Mouse (Mus musculus): ENCODE data around the gene Khdc1b. TPM values are rescaled to one million over a fixed set of nuclear protein-coding genes. Genes with fewer than 3 reads are reported as not detected.
"Not testable (repeated sequence)": the region's sequence is repeated elsewhere in the genome, so short reads cannot be mapped to it uniquely, and the experiment has no call there.

The Khdc1b gene
- 0.09 and 0.13 TPM in 2 replicates for polyA plus RNA-seq (2015; fragmentation: Nextera tagmentation; extraction: Ambion mirVana)

DNA sequence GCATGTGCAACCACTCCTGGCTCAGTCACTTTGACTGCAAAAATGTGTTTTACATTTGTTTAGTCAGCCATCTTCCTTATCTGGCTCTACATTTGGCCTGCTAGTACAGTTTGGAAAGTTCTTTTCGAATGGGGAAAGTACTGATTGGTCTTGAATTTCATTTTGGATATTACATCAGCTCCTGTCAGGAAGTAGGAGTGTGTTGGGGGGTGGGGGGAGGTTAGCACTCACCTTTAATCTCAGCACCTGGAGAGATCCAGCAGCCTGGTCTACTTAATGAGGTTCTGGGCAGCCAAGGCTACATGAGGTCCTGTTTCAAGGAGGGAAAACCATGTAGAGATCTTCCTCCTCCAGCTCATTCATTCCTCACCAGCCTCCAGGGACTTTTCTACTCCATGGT lies at the start of gene Khdc1b:
Khdc1b (plus strand) TSS at position 301 of the 400 bp plus-strand sequence.
- WGBS, result 83% methylated on average over 1 of the region's 1 CpGs
- Histone ChIP-seq H3K9ac (ENCODE audit: low read length) (no peak within 1 kb of the TSS), H3K4me1 (replicated peaks; ENCODE audit: control insufficient read depth, insufficient read depth, low read length) (no peaks in the 10 kb centered on the region), H3K9me3 (ENCODE audit: control insufficient read depth, low read length) (no peaks in the 10 kb centered on the region), H3K4me3 (ENCODE audit: low read length) (no peak within 1 kb of the TSS), H3K27me3 (ENCODE audit: control insufficient read depth, insufficient read depth, low read depth, low read length) (no peaks in the 10 kb centered on the region), H3K27ac (ENCODE audit: low read length) (no peak within 1 kb of the TSS), H3K4me2 (ENCODE audit: low read depth, low read length) (no peak within 1 kb of the TSS), H3K36me3 (ENCODE audit: control insufficient read depth, insufficient read depth, low read length) (no peaks in the 10 kb centered on the region)
- no peak for ATAC-seq (ENCODE audit: low read depth)

DNA sequence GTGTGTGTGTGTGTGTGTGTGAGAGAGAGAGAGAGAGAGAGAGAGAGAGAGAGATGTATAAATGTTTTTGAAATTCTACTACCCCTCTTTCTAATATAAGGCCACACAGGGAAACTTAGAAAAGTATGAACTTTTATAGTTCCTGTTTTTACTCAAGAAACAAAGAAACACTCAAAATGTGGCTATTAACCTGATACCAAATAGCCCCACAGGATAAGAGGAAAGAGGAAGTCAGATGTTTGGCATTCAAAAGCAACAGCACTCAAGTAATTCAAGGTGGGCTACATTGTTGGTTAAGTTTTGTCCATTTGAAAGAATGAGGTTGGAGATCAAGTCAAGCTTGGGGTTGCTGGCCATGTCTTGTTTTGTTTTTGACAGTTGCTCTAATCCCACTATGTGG lies 47.5 kb upstream of the Khdc1b start:
- Histone ChIP-seq H3K4me1 (replicated peaks; ENCODE audit: control insufficient read depth, insufficient read depth, low read length) (no peaks in the 10 kb centered on the region), H3K9ac (ENCODE audit: low read length) (no peak overlapping the region), H3K27me3 (ENCODE audit: control insufficient read depth, insufficient read depth, low read depth, low read length) (no peaks in the 10 kb centered on the region), H3K36me3 (ENCODE audit: control insufficient read depth, insufficient read depth, low read length) (no peaks in the 10 kb centered on the region), H3K4me3 (ENCODE audit: low read length) (no peak overlapping the region), H3K4me2 (ENCODE audit: low read depth, low read length) (no peak overlapping the region), H3K9me3 (ENCODE audit: control insufficient read depth, low read length) (no peaks in the 10 kb centered on the region), H3K27ac (ENCODE audit: low read length) (no peak overlapping the region)
- ATAC-seq (ENCODE audit: low read depth), result no peak

DNA sequence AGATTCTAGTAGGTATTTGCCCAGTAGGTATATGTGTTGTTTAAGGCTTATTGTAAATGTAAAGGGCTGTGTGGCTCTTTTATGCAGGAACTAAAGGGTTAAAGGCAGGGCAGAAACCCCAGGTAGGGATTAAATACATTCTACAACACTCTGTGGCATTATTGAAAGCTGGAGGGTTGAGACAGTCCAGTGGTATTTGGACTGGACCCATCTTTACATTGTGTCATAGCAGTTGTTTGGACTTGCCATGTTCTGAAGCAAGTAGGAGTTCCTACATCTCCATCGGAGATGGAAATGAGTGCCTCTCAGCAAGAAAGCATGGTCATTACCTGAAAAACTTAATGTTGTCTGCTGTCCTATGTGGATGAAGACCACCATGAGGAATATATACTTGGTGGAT lies 42.6 kb upstream of the Khdc1b start:
- ATAC-seq (ENCODE audit: low read depth), result no peak
- 100% methylated on average over 1 of the region's 1 CpGs for WGBS
- Histone ChIP-seq H3K36me3 (ENCODE audit: control insufficient read depth, insufficient read depth, low read length) (no peaks in the 10 kb centered on the region), H3K27ac (ENCODE audit: low read length) (no peak overlapping the region), H3K4me1 (replicated peaks; ENCODE audit: control insufficient read depth, insufficient read depth, low read length) (no peaks in the 10 kb centered on the region), H3K4me3 (ENCODE audit: low read length) (no peak overlapping the region), H3K4me2 (ENCODE audit: low read depth, low read length) (no peak overlapping the region), H3K27me3 (ENCODE audit: control insufficient read depth, insufficient read depth, low read depth, low read length) (no peaks in the 10 kb centered on the region), H3K9ac (ENCODE audit: low read length) (no peak overlapping the region), H3K9me3 (ENCODE audit: control insufficient read depth, low read length) (no peaks in the 10 kb centered on the region)

DNA sequence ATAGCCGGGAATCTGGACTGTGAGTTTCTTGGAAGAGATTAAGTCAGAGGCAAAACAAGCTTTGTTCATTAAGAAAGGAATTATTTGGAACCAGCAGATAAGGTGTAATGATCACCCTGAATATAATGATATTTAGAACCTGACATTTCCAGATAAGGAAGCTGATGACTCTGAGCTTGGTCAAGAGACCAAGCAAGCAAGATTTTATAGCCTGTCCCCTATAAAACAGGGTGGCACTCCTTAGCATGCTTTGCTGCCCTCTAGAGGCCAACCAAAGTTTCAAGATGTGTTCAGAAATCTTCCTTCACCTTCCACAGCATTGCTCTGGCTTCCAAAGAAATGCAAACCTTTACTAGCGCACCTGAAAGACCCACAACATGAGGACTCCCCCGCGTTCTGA lies 39.1 kb upstream of the Khdc1b start:
- Histone ChIP-seq H3K27me3 (ENCODE audit: control insufficient read depth, insufficient read depth, low read depth, low read length) (no peaks in the 10 kb centered on the region), H3K4me1 (replicated peaks; ENCODE audit: control insufficient read depth, insufficient read depth, low read length) (no peaks in the 10 kb centered on the region), H3K9ac (ENCODE audit: low read length) (no peak overlapping the region), H3K9me3 (ENCODE audit: control insufficient read depth, low read length) (no peaks in the 10 kb centered on the region), H3K4me3 (ENCODE audit: low read length) (no peak overlapping the region), H3K27ac (ENCODE audit: low read length) (no peak overlapping the region), H3K36me3 (ENCODE audit: control insufficient read depth, insufficient read depth, low read length) (no peaks in the 10 kb centered on the region), H3K4me2 (ENCODE audit: low read depth, low read length) (no peak overlapping the region)
- ATAC-seq (ENCODE audit: low read depth), result 0 out of 2 replicates have a peak, but pooled peaks have one; percentile 41
- 59% methylated on average over 4 of the region's 4 CpGs for WGBS

DNA sequence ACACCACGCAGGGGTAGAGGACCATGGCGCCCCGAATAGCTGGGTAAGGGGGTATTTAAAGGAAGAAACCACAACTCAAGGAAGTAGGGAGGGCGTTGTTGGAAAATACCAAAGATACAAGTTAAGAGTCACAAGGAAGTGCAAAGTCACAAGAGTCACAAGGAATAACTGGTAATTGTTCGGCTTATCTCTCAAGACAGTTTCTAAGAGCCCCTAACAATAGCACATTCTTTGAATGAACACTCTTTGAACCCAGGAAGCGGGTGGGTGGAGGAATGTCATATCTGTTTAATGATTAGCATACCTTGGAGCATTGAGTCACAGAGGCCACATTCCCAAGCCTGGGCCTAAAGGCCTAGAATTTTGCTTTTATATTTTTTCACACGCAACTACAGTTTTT lies 38.6 kb upstream of the Khdc1b start:
- not testable (repeated sequence) for H3K36me3 ChIP-seq (ENCODE audit: control insufficient read depth, insufficient read depth, low read length); ATAC-seq (ENCODE audit: low read depth); H3K4me3 ChIP-seq (ENCODE audit: low read length); H3K9me3 ChIP-seq (ENCODE audit: control insufficient read depth, low read length); H3K4me1 ChIP-seq (replicated peaks; ENCODE audit: control insufficient read depth, insufficient read depth, low read length); H3K27me3 ChIP-seq (ENCODE audit: control insufficient read depth, insufficient read depth, low read depth, low read length); H3K9ac ChIP-seq (ENCODE audit: low read length); H3K4me2 ChIP-seq (ENCODE audit: low read depth, low read length); H3K27ac ChIP-seq (ENCODE audit: low read length)
- WGBS, result 65% methylated on average over 7 of the region's 7 CpGs

- ATAC-seq (ENCODE audit: low read depth), result no peak
- H3K4me1 ChIP-seq (replicated peaks; ENCODE audit: control insufficient read depth, insufficient read depth, low read length), result no peaks in the 10 kb centered on the region
- H3K4me2 ChIP-seq (ENCODE audit: low read depth, low read length), result no peak within 1 kb of the TSS
- 78% methylated on average over 2 of the region's 2 CpGs for WGBS
- no peak within 1 kb of the TSS for H3K27ac ChIP-seq (ENCODE audit: low read length)
- no peak within 1 kb of the TSS for H3K9ac ChIP-seq (ENCODE audit: low read length)
- no peak within 1 kb of the TSS for H3K4me3 ChIP-seq (ENCODE audit: low read length)
- no peaks in the 10 kb centered on the region for H3K27me3 ChIP-seq (ENCODE audit: control insufficient read depth, insufficient read depth, low read depth, low read length)
- no peaks in the 10 kb centered on the region for H3K36me3 ChIP-seq (ENCODE audit: control insufficient read depth, insufficient read depth, low read length)
- H3K9me3 ChIP-seq (ENCODE audit: control insufficient read depth, low read length), result no peaks in the 10 kb centered on the region
Measured at GRCm38 (mm10) chr1:21349341-21349740, 34.0 kb upstream of the Khdc1b start, which contains the start of gene Khdc1a. Khdc1a (plus strand) TSS chr1:21349641.

DNA sequence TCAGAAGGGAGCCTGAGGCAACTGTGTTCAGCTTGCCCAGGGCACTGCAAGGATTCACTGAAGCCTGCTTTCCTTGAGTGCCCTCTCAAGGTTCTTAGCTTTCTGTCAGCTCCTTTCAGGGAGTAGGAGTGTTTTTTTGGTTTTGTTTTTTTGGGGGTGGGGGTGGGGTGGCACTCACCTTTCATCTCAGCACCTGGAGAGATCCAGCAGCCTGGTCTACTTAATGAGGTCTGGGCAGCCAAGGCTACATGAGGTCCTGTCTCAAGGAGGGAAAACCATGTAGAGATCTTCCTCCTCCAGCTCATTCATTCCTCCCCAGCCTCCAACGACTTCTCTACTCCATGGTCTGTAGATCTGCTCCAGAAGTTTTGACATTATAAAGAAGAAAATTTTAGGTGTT lies 15.3 kb upstream of the Khdc1b start, which contains the start of gene Khdc1c:
Khdc1c (plus strand) TSS at position 301 of the 400 bp plus-strand sequence.
- ATAC-seq (ENCODE audit: low read depth); H3K4me1 ChIP-seq (replicated peaks; ENCODE audit: control insufficient read depth, insufficient read depth, low read length); H3K4me3 ChIP-seq (ENCODE audit: low read length); H3K27me3 ChIP-seq (ENCODE audit: control insufficient read depth, insufficient read depth, low read depth, low read length); H3K36me3 ChIP-seq (ENCODE audit: control insufficient read depth, insufficient read depth, low read length); H3K9me3 ChIP-seq (ENCODE audit: control insufficient read depth, low read length); H3K4me2 ChIP-seq (ENCODE audit: low read depth, low read length); H3K9ac ChIP-seq (ENCODE audit: low read length); H3K27ac ChIP-seq (ENCODE audit: low read length): not testable (repeated sequence)
- whole genome bisulfite sequencing, result 59% methylated on average over 1 of the region's 1 CpGs

DNA sequence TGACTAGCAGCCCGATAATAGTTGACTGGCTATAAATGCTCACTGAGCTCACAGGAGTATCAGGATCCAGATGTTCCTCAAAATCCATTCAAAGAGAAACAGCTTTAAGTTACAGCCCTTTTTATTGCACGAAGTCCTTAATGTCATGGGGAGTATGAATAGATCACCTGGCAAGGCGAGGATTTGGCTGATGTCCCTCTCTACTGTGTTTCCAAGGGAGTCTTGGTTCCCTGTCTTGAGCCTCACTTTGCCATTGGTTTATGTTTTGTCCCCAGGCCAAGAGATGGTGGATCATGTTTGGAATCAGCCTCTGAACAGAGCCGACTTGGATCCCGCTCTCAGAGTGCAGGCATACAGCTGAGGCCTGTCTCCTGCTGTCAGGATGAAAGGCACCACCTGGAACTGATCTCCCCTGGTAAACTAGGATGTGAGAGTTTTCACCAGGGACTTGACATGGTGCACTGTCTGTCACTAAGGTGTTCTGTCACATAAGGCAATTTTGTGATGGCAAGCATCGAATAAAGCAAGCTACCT lies 7.8 kb downstream of the Khdc1b start:
- Histone ChIP-seq H3K9me3 (ENCODE audit: control insufficient read depth, low read length) (no peaks in the 10 kb centered on the region), H3K27me3 (ENCODE audit: control insufficient read depth, insufficient read depth, low read depth, low read length) (no peaks in the 10 kb centered on the region), H3K9ac (ENCODE audit: low read length) (no peak overlapping the region), H3K27ac (ENCODE audit: low read length) (no peak overlapping the region), H3K4me2 (ENCODE audit: low read depth, low read length) (no peak overlapping the region), H3K4me1 (replicated peaks; ENCODE audit: control insufficient read depth, insufficient read depth, low read length) (no peaks in the 10 kb centered on the region), H3K36me3 (ENCODE audit: control insufficient read depth, insufficient read depth, low read length) (no peaks in the 10 kb centered on the region), H3K4me3 (ENCODE audit: low read length) (no peak overlapping the region)
- 59% methylated on average over 6 of the region's 6 CpGs for WGBS
- no peak for ATAC-seq (ENCODE audit: low read depth)

GRCm38 (mm10) chr1:21402804-21403203 lies 19.4 kb downstream of the Khdc1b start:
- Histone ChIP-seq H3K4me1 (replicated peaks; ENCODE audit: control insufficient read depth, insufficient read depth, low read length) (no peaks in the 10 kb centered on the region), H3K9me3 (ENCODE audit: control insufficient read depth, low read length) (no peaks in the 10 kb centered on the region), H3K4me3 (ENCODE audit: low read length) (no peak overlapping the region), H3K4me2 (ENCODE audit: low read depth, low read length) (no peak overlapping the region), H3K27me3 (ENCODE audit: control insufficient read depth, insufficient read depth, low read depth, low read length) (no peaks in the 10 kb centered on the region), H3K27ac (ENCODE audit: low read length) (no peak overlapping the region), H3K36me3 (ENCODE audit: control insufficient read depth, insufficient read depth, low read length) (no peaks in the 10 kb centered on the region), H3K9ac (ENCODE audit: low read length) (no peak overlapping the region)
- ATAC-seq (ENCODE audit: low read depth), result no peak
- WGBS, result 76% methylated on average over 8 of the region's 8 CpGs

- H3K4me3 ChIP-seq (ENCODE audit: low read length), result no peak overlapping the region
- ATAC-seq (ENCODE audit: low read depth), result no peak
- no peak overlapping the region for H3K27ac ChIP-seq (ENCODE audit: low read length)
- peaks cover 2% of the 10 kb centered on the region; the same call in 1 of the 2 replicates for H3K4me1 ChIP-seq (replicated peaks; ENCODE audit: control insufficient read depth, insufficient read depth, low read length)
- H3K9me3 ChIP-seq (ENCODE audit: control insufficient read depth, low read length), result no peaks in the 10 kb centered on the region
- no peak overlapping the region for H3K9ac ChIP-seq (ENCODE audit: low read length)
- H3K27me3 ChIP-seq (ENCODE audit: control insufficient read depth, insufficient read depth, low read depth, low read length), result no peaks in the 10 kb centered on the region
- WGBS, result 74% methylated on average over 2 of the region's 2 CpGs
- no peaks in the 10 kb centered on the region for H3K36me3 ChIP-seq (ENCODE audit: control insufficient read depth, insufficient read depth, low read length)
- H3K4me2 ChIP-seq (ENCODE audit: low read depth, low read length), result no peak overlapping the region
Measured at GRCm38 (mm10) chr1:21407266-21407665, 23.9 kb downstream of the Khdc1b start.
